Mouse (Mus musculus) spleen, adult 2 months (tissue): ENCODE data around the gene Morn3.

Source experiments
- CTCF ChIP-seq: fragments of 200-500 bp; IDR thresholded peaks from 2 replicates; pipeline ENCODE4 v1.5.1; 2011; ENCODE audit warnings: mild to moderate bottlenecking, inconsistent platforms; ENCODE audit not compliant: insufficient read depth, insufficient read length, insufficient replicate concordance; ENCODE audit errors: extremely low read depth
- POLR2A ChIP-seq: fragments of 200-500 bp; IDR thresholded peaks from 2 replicates; pipeline ENCODE4 v1.6.1; 2011; ENCODE audit warnings: low read depth, low read length, inconsistent platforms

- TF ChIP-seq CTCF (no peak), POLR2A (no peak)
Observed at GRCm38 (mm10) chr5:123023049-123023448, 23.8 kb downstream of the Morn3 start.
